Mouse (Mus musculus) thymus, postnatal 36 days (tissue): ENCODE measurements around the gene Rps6ka4.

Experiments
- DNase-seq, 2 experiments: peaks; one replicate each; pipeline ENCODE4 v3.0.0; 2022; ENCODE audit warnings: mixed read lengths in 2 of 2

Gene Rps6ka4

GRCm38 (mm10) chr19:6840475-6841291 lies at the start of gene Rps6ka4:
Gene Rps6ka4, minus strand, starts transcription at chr19:6840636.
- DNase-seq: peak in 1 of 2 experiments; percentile 66

- no peak for DNase-seq
Measured at GRCm38 (mm10) chr19:6877965-6878364, 37.5 kb upstream of the Rps6ka4 start.

GRCm38 (mm10) chr19:6876799-6877198 lies 36.4 kb upstream of the Rps6ka4 start:
- no peak for DNase-seq

- DNase-seq: no peak
Measured at GRCm38 (mm10) chr19:6875834-6876233, 35.4 kb upstream of the Rps6ka4 start.

GRCm38 (mm10) chr19:6874257-6874656 lies 33.8 kb upstream of the Rps6ka4 start:
- no peak for DNase-seq

GRCm38 (mm10) chr19:6872701-6873100 lies 32.3 kb upstream of the Rps6ka4 start:
- DNase-seq: no peak

GRCm38 (mm10) chr19:6871574-6872271 lies 31.3 kb upstream of the Rps6ka4 start:
- DNase-seq: peak; percentile 64 to 79

GRCm38 (mm10) chr19:6869355-6869754 lies 28.9 kb upstream of the Rps6ka4 start:
- DNase-seq: peak; percentile 57 to 67

- no peak for DNase-seq
Measured at GRCm38 (mm10) chr19:6861451-6861850, 21.0 kb upstream of the Rps6ka4 start.

GRCm38 (mm10) chr19:6860706-6861105 lies 20.3 kb upstream of the Rps6ka4 start:
- DNase-seq: no peak

- DNase-seq: no peak
Measured at GRCm38 (mm10) chr19:6859971-6860370, 19.5 kb upstream of the Rps6ka4 start.

GRCm38 (mm10) chr19:6859032-6859651 lies 18.7 kb upstream of the Rps6ka4 start:
- DNase-seq: no peak

- peak; percentile 84 to 92 for DNase-seq
Measured at GRCm38 (mm10) chr19:6858031-6858430, 17.6 kb upstream of the Rps6ka4 start, which contains the start of gene Ccdc88b. Gene Ccdc88b, minus strand, starts transcription at chr19:6858211.

GRCm38 (mm10) chr19:6857391-6858005 lies 17.1 kb upstream of the Rps6ka4 start:
- no peak for DNase-seq

GRCm38 (mm10) chr19:6857003-6857360 lies 16.5 kb upstream of the Rps6ka4 start:
- DNase-seq: no peak

- DNase-seq: peak; percentile 74 to 75
Measured at GRCm38 (mm10) chr19:6856281-6857002, 16.0 kb upstream of the Rps6ka4 start.

GRCm38 (mm10) chr19:6855225-6856031 lies 15.0 kb upstream of the Rps6ka4 start:
- DNase-seq: no peak

GRCm38 (mm10) chr19:6854658-6855057 lies 14.2 kb upstream of the Rps6ka4 start:
- DNase-seq: no peak

- DNase-seq: no peak
Measured at GRCm38 (mm10) chr19:6853903-6854302, 13.5 kb upstream of the Rps6ka4 start.

- no peak for DNase-seq
Measured at GRCm38 (mm10) chr19:6852393-6853305, 12.2 kb upstream of the Rps6ka4 start.
